ENCODE assay signal across 19 mouse cellular contexts in genomic region chr10:50190276-50190675, GRCm38 (mm10).
DNase-seq lines count a peak whose midpoint lies in the region; ATAC-seq and TF ChIP-seq lines count a peak whose summit lies in the region.
"Had no signal": no experiment of that assay in that cellular context is flagged by ENCODE, and none has a peak within 500 bp of the region (broad histone marks: within the 10 kb centered on the region; RNA-seq: fewer than 3 reads in every experiment).

No protein-coding gene starts in this region.

- no peak for TF ChIP-seq CTCF in forebrain, postnatal 0 days (IDR thresholded peaks at IDR 0.05; ENCODE audit: low read depth)
- no peak for TF ChIP-seq CTCF in brain, embryonic 14.5 days (IDR thresholded peaks at IDR 0.05; ENCODE audit: borderline replicate concordance, extremely low read depth, insufficient read depth, insufficient read length)

- no peaks in the 10 kb centered on the region for H3K27me3 ChIP-seq in forebrain, postnatal 0 days (ENCODE audit: insufficient read depth, low read length)
- H3K27me3 ChIP-seq in forebrain, embryonic 12.5 days, result no peaks in the 10 kb centered on the region
- H3K27me3 ChIP-seq: CH12.LX; heart, embryonic 15.5 days; hindbrain, embryonic 13.5 days; kidney, embryonic 15.5 days; Patski had no signal

- no peak overlapping the region for H3K27ac ChIP-seq in forebrain, postnatal 0 days (ENCODE audit: low read depth, low read length)
- H3K27ac ChIP-seq in forebrain, embryonic 12.5 days, result no peak overlapping the region
- H3K27ac ChIP-seq: heart, adult 2 months; heart, embryonic 15.5 days; hindbrain, embryonic 13.5 days; kidney, embryonic 15.5 days had no signal

- no peak overlapping the region for H3K4me2 ChIP-seq in forebrain, postnatal 0 days (ENCODE audit: low read depth)
- H3K4me2 ChIP-seq in forebrain, embryonic 12.5 days, result no peak overlapping the region
- H3K4me2 ChIP-seq: heart, embryonic 11.5 days; heart, embryonic 15.5 days; hindbrain, embryonic 13.5 days; kidney, embryonic 15.5 days had no signal

- no peak overlapping the region for H3K4me3 ChIP-seq in forebrain, postnatal 0 days (ENCODE audit: low read depth, low read length)
- no peak overlapping the region for H3K4me3 ChIP-seq in forebrain, embryonic 12.5 days (replicated peaks)
- H3K4me3 ChIP-seq: heart, adult 2 months; heart, embryonic 15.5 days; hindbrain, embryonic 13.5 days; kidney, embryonic 15.5 days had no signal

- no peaks in the 10 kb centered on the region for H3K36me3 ChIP-seq in forebrain, postnatal 0 days (ENCODE audit: insufficient read depth)
- H3K36me3 ChIP-seq in forebrain, embryonic 12.5 days (replicated peaks), result no peaks in the 10 kb centered on the region
- H3K36me3 ChIP-seq: heart, embryonic 15.5 days; hindbrain, embryonic 13.5 days; kidney, embryonic 15.5 days had no signal

- H3K9me3 ChIP-seq in forebrain, postnatal 0 days (ENCODE audit: low read length), result no peaks in the 10 kb centered on the region
- H3K9me3 ChIP-seq in forebrain, embryonic 12.5 days, result no peaks in the 10 kb centered on the region
- H3K9me3 ChIP-seq: heart, embryonic 15.5 days; hindbrain, embryonic 13.5 days; kidney, embryonic 15.5 days had no signal

- ATAC-seq in cerebellum, adult (ENCODE audit: insufficient number of reproducible peaks, low FRiP score, low TSS enrichment), result no peak; the same call in 1 of the 2 replicates
- no peak for ATAC-seq in forebrain, postnatal 0 days
- ATAC-seq in forebrain, embryonic 12.5 days (ENCODE audit: low FRiP score), result no peak
- ATAC-seq: activated CD4-positive, CD25-positive, alpha-beta regulatory T cell, adult 4 months; intestine, embryonic 16.5 days; Patski had no signal

- peak; percentile 62 for DNase-seq in cerebellum, adult 9-10 months
- DNase-seq in forebrain, postnatal 0 days, result peak; percentile 16
- DNase-seq in brain, embryonic 14.5 days (ENCODE audit: low read depth), result peak; percentile 67
- peak; percentile 20 to 33 for DNase-seq in cerebellum, postnatal 25 days
- DNase-seq in frontal cortex, postnatal 14 days (ENCODE audit: low spot score in 2 of 2), result no peak
- DNase-seq: adrenal gland, postnatal 14 days; heart, adult 2 months; heart, postnatal 14 days; kidney, adult 2 months had no signal

- WGBS in forebrain, postnatal 0 days, result 38% methylated on average over 4 of the region's 4 CpGs
- 68% methylated on average over 4 of the region's 4 CpGs for WGBS in forebrain, embryonic 12.5 days

- H3K9ac ChIP-seq in forebrain, postnatal 0 days, result no peak overlapping the region
- no peak overlapping the region for H3K9ac ChIP-seq in forebrain, embryonic 12.5 days
- H3K9ac ChIP-seq: heart, embryonic 15.5 days; hindbrain, embryonic 13.5 days; kidney, embryonic 15.5 days had no signal

- TF ChIP-seq POLR2A in brain, embryonic 14.5 days (IDR thresholded peaks at IDR 0.05; ENCODE audit: borderline replicate concordance, extremely low read depth, insufficient read depth, insufficient read length, poor library complexity, severe bottlenecking), result no peak

- no peaks in the 10 kb centered on the region for H3K4me1 ChIP-seq in forebrain, postnatal 0 days (ENCODE audit: insufficient read depth)
- no peaks in the 10 kb centered on the region for H3K4me1 ChIP-seq in forebrain, embryonic 12.5 days
- H3K4me1 ChIP-seq: heart, embryonic 15.5 days; hindbrain, embryonic 13.5 days; kidney, embryonic 15.5 days had no signal

Comparison
In these comparisons a context has a peak if more than half of its experiments do, and no peak if none do; other contexts are left out.
1. DNase-seq: peak in cerebellum, adult 9-10 months (single experiment), forebrain, postnatal 0 days (single experiment), brain, embryonic 14.5 days (single experiment) and cerebellum, postnatal 25 days (2 of 2); none in frontal cortex, postnatal 14 days (0 of 2).